Mouse (Mus musculus) adrenal gland (tissue): ENCODE measurements around the gene Abcb8.

Experiments used
- intact Hi-C: fragments of 180-260 bp; cut with DNase I; formaldehyde crosslinking; loops from one replicate; pipeline ENCODE4 v1.15.1; 2025
- long read RNA-seq, 2 experiments: library from polyadenylated mRNA; unstranded; transcript quantifications; one replicate each; pipeline ENCODE4 v2.0.0; 2020; ENCODE audit warnings: borderline replicate concordance in 1 of 2; ENCODE audit not compliant: insufficient replicate concordance in 1 of 2

Gene Abcb8
- long read RNA-seq, experiment 1, transcript Abcb8-201 (16 exons, 2,939 nt) = major isoform, 16 of 27 reads
- long read RNA-seq, experiment 1, partial matches to known transcripts = 6 of 27 reads
- long read RNA-seq, experiment 1, other reads (novel, unspliced or antisense) = 4 of 27 reads
- long read RNA-seq, experiment 2, transcript Abcb8-201 (16 exons, 2,939 nt) = major isoform, 20 of 26 reads
- long read RNA-seq, experiment 2, partial matches to known transcripts = 3 of 26 reads
- long read RNA-seq, experiment 2, other reads (novel, unspliced or antisense) = 2 of 26 reads

DNA sequence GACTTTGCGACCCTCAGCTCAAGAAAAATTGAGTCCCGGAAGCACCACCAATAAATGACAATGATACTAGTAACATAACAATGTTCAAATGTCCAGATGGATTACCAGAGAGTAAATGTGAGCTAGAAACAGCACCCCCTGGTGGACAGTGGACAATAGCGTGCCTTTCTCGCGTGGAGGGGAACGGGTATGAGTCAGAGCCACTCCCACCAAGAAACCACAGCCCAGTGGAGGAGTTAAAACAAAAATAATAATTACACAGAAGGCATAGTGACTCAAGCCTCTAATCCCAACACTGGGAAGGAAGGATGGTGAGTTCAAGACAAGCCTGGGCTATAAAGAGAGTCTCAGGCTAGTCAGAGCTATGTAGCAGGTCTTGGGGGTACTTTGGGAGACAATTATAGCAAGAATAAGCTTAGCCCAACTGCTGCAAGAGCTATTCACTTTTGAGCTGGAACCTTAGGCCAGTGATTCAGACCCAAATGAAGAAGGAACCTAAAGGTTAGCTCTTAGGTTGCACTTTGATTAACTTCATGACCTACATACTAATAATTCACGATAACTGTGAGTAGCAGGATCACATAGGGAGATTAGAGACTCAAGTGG, at the start of gene Abcb8:
Abcb8 (plus strand) TSS at position 272 of the 606 bp plus-strand sequence.
- intact Hi-C loops = no loop called here

DNA sequence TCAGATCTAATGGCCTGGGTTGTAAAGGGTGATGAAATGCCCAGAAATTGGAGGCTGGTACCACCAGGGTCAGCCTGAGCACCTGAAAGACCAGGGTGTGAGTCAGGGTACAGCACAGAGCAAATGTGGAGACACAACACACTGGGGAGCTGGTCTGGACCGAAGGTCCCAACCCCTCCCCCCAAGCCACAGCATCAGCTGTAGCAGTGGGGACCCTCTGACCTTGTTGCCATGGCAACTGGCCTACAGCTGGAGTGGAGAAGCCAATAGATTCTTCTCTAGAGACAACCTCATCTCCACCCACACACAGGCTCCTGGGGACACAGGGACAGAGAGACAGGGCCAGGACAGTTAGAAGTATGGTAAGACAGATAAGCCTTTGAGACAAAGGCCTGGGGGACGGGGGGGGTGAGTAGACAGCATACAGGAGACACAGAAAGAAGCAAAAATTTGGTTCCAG, 49.5 kb upstream of the Abcb8 start:
- intact Hi-C loops = no loop called here

DNA sequence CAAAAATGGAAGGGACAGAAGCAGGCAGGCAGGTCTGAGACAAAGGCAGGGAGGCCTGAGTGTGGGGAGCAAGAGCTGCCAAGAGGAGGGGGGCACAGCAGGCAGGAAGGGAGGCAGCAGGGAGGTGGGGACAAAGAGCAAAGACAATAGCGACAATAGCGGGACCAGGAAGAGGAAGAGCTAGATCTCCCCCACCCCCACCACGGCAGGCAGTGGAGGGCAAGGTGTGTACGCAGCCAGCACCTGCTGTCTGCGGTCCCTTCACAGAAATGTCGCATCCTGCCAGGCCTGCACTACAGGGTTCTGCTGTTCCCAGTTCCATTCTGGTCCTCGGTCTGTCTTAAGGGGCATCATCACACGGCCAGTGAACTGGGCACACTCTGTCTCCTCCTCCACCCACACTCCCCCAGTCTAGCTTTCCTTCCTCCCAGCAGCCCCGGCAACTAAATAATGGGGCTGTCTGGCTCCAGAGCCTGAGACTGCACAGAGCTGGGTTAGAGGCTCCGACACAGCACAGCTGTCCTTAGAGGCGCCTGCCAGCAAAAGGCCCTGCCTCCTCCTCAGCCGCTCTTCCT, 48.9 kb upstream of the Abcb8 start:
- intact Hi-C loops = no loop called here

DNA sequence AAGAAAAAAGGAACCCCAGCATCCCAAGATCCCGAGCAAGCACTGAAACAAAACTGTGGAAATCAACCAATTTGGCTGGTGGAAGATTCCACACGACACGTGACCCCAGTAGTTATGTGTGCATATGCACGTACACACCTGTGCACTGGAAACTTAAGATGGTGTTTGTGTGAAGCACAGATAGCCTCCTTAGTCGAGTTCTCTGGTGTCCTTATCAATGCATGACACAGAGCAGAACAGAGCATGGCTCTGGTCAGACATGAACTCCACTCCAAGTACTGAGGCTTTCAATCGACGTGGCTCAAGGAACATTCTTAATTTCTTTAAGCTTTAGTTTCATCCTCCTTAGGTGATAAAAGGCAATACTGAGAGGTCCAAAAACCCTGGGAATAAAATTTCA, 47.1 kb upstream of the Abcb8 start:
- intact Hi-C loops = no loop called here

DNA sequence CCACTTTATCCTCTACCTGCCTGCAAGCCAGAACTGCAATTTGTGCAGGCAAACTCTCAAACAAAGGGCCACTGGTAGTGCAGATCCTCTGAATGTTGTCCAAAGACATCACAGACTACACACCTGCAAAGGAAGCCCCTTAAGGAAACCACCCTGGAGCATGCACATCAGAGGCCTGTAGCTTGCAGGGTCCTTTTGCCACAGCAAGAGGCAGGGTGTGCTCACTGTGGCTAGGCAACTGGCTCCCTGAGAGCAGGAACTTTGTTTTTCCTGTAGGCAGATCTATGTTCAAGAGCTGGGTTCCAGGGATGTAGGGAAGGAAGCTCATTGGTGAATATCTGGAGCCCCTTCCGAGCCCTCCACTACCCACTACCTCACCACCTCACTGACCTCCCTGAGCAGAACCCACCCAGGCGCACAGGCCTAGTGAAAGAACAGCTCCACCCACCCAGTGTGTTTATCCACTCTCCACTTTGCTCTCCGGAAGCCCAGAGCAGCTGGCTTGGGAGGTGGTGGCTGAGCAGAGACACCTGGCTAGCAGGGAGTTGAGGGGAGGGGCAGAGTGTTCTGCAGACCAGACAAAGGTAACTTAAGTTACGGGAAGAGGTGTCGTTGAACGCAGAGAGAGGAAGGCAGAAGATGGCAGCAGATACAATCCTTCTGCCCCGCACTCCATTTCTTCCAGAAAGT, 46.1 kb upstream of the Abcb8 start:
- intact Hi-C loops = no loop called here

DNA sequence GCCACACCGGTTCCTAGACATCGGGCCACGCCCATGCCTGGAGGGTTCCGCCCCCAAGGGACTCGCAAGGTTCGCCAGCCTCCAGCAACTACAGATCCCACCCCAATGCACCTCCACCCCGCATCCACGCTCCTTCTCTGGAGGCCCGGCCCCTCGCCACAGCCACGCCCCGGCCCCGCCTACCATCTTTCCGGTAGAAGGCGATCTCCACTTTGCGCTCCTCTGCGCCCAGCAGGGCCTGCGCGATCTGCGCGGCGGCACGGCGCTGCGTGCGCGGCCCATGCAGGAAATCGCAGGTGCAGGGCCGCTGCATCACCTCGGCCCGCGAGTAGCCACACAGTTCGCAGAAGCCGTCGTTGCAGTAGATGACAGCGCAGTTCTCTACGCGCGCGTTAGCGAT, 45.3 kb upstream of the Abcb8 start:
- intact Hi-C loops = no loop called here

DNA sequence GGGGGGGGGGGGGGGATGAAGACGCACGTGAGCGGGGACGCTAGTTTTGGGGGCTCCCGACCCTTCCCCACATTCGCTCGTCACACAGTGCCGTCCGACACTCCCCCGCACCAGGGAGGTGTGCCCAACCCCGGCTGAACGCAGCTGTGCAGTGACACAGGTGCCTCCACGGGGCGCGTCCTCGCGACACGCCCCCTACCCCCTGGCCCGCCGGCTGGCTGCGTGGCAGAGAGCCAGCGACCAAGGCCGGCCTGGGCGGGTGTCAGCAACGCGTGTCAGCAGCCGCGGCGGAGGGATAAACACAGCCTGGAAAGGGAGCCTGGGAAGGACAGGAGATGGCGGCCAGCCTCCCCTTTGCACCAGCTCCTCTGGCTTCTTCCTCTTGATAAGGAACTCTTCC, 44.9 kb upstream of the Abcb8 start:
- intact Hi-C loops = no loop called here

DNA sequence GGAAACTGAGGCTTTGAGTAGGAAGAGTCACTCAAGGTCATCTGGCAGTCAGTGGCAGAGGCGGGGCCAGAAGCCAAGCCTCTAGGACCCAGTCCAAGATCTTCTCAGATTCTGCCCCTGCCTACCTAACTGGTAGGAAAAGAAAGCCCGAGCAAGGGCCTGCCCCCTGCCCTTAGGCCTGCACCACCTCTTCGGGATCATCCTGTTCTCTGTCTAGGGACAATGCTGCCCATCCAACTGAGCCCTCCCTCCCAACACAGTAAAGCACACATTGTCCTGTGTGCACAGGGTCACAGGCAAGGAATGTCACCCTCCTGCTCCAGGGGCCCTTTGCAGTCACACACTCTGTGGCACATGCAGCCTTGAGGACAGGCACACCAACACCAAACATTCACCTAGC, 43.4 kb upstream of the Abcb8 start:
- intact Hi-C loops = no loop called here

DNA sequence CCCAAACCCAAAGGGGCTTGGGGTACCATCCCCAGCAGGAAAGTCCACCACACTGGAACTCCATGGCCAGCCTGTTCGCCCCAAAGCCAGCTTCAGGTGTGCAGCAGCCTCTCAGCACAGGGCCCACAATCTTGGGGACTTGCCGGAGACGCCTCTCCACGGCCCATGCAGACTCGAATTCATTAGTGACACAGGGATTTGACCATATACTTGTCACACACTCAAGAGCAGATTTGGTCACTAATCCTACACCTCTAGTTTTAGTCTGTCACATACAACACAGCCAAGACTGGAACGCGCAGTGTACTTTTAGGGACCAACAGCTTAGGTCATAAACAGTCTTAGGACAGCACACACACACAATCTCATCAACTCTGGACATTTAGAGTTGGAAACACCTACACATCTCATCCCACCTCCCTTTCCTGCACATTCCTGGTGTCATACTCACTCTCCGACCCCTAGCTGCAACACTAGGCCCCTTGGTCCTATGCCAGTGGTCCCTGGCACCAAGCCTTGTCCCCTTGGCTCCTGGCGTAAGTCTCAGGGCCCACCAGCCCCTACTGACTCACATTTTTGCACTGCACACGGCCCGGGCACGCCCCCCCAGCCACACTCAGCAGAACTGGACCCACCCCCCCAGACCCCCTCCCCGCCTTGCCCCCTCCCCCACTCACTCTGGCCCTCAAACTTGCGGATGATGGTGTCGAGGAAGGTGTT, 42.8 kb upstream of the Abcb8 start:
- intact Hi-C loops = no loop called here

DNA sequence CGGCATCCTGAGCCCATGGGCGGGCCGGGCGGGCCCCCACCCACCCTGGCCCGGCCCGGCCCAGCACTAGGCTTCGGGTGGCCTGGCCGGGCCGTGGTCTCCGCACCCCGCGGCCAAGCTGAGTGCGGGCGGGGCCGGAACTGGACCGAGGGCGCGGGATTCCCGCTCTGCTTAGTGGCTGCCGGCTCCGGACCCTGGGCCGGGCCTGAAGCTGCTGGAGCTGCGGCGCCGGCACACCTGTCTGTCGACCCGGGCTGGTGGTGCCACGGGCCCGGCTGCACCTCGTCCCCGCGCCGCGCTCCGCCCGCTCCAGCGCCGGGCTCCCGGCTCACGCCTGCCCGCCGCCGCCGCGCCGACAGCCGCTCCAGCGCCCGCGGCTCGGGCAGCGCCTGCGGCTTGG, 42.2 kb upstream of the Abcb8 start, which contains the start of gene Kcnh2:
Kcnh2 (minus strand) TSS at position 327 of the 400 bp plus-strand sequence.
- intact Hi-C loops = no loop called here

DNA sequence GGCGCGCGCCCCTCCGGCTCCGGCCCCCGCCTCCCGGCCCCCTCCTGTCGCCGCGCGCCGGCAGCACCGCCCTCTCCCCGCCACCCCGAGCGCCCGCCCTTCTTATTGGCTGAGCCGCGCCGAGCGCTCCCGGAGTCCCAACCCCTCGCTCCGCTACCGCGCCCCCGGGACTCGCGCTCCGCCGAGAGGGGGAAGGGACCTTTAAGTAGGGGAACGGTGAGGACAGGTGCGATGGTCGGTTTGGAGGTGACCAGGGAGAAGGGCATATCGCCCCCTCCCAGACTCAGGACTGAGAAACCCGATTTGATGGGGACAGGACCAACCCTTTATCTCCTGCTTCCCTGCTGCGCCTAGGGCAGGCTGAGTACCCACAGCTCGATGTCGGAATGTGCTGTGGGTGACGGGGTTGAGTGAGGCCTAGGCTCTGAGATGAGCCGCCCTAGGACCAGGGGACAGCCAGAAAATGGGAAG, 41.7 kb upstream of the Abcb8 start:
- intact Hi-C loops = no loop called here

DNA sequence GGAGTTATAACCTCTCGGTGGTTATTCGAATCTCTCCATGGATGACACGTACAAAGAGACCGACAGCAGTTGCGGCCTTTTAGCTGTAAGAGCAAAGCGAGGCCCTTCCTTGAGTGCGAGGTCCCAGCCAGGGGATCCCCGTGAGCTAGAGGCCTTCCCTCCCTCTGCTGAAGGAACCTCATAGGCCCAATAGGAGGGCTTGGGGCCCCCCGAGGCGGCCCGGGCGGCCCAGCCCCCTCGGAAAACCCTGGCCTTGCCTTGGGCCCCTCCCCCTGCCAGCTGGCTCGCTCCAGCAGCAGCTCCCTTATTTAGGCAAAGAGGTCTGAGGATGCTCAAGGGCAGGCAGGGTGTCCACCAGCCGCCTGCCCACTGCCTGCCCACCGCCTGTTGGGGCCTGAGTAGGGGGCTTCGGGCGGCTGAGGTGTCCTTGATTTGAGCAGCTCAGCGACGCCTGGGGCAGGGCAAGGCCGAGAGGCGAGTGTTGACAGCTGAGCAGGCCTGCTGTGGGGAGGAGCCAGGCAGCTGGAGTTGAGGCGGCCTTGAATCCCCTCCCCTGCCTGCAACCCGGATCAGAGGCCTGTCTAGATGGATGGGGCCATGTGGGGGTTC, 41.1 kb upstream of the Abcb8 start:
- intact Hi-C loops = no loop called here

DNA sequence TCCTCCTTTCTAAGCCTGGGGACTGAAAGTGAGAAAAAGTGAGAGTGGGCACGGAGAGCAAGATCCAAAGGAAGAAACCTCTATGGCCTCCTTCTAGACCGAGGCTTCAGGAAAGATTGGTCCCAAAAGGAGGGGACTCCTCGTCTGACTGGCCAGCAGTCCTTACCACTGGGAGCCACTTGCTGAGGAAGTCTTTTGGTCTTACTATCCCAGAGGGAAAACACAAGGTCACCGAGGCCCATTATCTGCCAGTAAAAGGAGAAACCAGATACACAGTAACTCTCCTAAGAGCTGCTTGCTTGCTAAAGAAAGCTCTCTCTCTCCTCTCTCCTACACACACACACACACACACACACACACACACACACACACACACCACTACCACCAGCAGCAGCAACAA, 40.1 kb upstream of the Abcb8 start:
- intact Hi-C loops = no loop called here

DNA sequence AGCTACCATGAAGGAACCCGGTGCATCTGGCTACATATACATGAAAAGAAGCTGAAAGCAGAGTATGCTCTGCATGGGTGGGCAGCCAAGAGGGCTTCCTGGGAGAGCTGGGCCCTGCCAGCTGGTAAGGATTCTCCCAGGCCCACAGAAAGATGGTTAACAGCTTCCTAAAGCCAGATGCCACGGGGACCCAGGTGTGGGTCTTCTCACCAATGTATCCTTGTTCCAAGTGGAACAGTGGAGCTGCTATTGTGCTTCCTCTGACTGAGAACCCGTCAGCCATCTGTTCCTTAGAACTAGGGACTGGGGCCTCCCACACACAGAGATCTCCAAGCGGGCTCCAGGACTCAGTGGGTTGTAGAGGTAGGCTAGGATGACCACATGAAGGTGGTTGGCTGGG, 36.7 kb upstream of the Abcb8 start:
- intact Hi-C loops = no loop called here

DNA sequence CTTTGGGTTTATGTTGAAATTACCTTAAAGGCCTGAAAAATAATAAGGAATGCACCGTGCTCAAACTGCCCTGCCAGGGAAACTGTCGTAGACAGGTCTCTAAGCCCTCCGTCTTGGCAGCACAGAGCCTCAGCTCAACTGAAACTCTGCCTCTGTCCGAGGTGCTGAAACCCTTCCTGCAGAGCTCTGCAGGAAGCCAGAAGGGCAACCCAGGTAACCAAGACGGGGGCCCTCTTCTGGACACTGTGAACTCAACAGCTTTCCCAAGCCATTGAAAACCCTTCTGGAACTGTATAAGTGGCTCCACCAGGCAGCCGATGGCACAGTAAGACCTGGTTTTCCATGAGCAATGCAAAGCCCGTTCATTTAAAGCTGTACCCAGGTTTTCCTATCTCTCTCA, 36.0 kb upstream of the Abcb8 start:
- intact Hi-C loops = no loop called here

DNA sequence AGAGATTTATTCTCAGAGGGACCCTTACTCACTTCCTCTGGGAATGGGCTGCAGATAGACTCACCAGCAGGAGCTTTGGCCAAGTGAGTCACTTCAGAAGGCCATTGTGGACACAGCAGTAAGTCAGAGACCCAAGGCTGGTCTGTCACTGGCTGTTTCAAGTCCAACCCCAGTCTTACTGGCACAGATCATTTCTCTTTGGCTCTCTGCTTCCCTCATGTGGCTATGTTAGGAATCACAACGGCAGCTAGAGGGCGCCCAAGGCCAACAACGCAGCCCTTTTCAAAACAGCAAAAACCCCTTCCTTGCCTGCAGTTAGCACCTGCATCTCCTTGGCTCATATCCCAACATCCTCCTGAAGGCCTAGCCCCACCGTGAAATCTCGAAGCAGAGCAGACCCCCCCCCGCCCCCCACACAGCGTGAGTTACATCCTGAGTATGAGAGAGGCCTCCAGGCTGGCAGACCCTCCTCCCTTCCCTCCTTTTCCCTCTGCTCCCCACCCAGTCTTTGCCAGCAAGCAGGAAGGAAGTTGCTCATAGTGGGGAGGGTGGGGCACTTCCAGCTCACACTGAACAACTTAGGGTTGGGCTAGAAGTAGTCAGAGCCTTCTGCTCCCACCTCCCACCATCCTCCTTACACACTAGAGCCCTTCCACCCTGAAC, 32.5 kb upstream of the Abcb8 start:
- intact Hi-C loops = loop anchor here (2.0 kb wide), 2 partner anchors 24 to 98 kb away; no protein-coding TSS in a partner anchor

DNA sequence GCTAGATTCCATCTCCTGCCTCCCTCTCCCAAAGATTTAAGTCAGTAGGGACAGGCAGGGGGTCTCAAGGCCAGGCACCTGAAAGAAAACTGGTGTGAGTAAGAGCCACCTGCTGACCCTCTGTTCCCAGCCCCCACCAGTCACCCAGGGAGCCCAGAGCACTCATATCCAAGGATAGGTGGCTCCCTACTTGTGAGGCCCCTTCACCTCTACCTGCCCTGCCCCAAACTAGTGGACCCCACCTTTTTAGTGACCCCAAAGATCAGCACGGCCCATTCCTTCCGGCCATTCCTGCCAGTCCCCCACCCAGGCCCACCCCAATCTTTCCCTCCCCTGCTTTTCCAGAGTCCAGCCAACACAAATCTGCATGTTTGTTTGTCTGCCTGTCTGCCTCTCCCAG, 30.0 kb upstream of the Abcb8 start:
- intact Hi-C loops = no loop called here

DNA sequence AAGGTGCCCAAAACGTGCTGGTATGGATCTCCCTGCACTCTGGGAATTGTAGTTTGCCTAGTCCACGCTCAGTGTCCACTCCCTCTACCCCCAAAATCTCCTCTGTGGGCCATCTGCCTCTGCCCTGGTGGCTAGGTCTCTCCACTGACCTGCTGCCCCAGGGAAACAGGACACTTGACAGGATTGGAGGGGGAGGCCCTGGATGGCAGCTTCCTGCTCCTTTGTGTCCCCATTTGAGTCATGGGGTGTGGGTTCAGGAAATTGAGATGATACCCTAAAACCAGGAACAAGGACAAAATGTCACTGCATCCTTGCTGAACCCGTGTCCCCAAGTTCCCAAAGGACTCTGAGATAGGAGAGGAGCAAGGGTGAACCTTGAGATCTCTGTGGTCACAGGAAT, 29.4 kb upstream of the Abcb8 start:
- intact Hi-C loops = no loop called here

DNA sequence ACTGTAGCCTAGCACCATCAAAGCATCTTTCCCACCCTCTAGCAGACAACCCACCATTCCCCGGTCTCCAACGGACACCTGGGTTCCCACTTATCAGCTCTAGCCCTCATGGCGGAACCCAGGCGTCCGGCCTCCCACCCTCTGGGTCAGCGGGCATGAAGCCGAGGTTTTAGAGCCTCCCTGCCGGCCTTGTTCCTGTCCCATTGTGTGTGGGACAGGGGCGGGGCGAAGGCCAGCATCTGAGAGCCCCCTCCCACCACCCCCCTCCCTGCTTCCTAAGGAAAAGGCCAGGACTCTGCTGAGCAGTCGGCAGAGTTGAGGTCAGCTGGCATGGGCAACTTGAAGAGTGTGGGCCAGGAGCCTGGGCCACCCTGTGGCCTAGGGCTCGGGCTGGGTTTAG, 29.0 kb upstream of the Abcb8 start, which contains the start of gene Nos3:
Nos3 (plus strand) TSS at position 303 of the 400 bp plus-strand sequence.
- intact Hi-C loops = no loop called here

DNA sequence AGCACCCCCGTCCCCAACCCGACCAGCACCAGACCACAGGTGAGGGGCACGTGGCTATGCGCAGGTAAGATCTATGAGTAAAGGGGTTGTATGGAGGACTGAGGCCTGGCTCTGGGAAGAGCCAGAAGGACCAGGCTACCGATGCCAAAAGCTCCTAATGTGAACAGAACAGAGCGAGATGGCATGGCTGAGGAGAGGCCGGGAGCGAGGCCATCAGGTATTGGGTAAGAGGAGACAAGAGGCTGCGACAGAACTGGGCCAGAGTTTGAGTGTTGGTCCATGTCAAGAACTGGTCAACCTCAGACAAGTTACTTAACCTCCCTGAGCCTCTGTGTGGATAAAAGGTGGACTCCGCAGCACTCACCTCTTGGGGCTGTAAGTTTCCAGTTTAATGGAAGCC, 28.5 kb upstream of the Abcb8 start:
- intact Hi-C loops = no loop called here
